Mouse (Mus musculus): ENCODE results near the gene Akt2. TPM values are rescaled to one million over a fixed set of nuclear protein-coding genes. Genes with fewer than 3 reads are reported as not detected.

Akt2 gene
- total RNA-seq, 2 experiments from 2014 or later = 25.1 to 59.9 TPM

DNA sequence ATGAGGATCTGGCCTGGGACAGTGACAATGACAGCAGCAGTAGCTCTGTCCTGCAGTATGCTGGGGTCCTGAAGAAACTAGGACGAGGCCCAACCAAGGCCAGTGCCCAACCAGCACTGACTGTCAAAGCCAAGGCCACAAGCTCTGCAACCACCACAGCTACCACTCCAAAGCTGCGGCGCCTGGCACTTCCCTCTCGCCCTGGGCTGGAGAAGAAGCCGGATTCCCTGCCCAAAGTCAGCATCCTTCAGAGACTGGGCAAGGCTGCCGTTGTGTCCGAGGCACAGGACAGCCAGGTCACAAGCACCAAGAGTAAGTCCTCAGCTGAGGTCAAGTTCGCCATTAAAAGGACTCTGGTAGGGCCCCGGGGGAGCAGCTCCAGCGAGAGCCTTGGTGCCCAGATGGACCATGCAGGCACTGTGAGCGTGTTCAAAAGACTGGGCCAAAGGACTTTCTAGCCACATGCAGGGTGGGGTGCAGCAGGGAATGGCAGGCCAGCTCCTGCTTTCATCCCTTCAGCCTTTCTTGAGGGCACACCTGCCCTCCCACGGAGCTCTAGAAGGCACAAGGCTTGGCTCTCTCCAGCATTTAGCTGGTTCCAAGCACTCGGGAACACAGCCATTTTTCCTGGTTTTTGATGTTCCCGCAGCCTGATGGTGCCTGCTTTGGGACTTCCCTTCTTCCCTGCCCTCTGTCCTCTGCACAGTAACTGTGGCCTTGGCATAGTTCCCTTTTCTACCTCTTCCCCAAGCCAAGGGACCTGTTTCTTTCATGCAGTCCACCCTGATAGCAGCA is 10.8 kb upstream of the Akt2 start:
- ATAC-seq (replicated peaks; ENCODE audit: low FRiP score, poor library complexity, severe bottlenecking) = no peak

GRCm38 (mm10) chr7:27586861-27587260 is 4.5 kb upstream of the Akt2 start:
- no peak for ATAC-seq (replicated peaks; ENCODE audit: low FRiP score, poor library complexity, severe bottlenecking)

DNA sequence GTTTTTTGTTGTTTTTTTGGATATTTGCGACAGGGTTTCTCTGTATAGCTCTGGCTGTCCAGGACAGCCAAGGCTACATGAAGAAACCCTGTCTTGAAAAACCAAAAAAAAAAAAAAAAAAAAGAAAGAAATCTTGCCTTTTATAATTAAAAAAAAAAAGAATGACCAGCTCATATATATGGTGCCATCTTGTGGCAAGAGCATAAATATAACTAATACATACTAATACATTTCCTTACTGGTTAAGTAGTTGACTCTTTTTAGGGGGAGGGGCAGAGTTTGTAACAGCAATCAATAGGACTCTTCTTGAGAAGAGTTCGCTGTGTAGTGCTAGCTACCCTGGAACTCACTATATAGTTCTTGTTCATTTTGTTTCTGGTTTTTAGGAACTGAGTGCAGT is 3.6 kb upstream of the Akt2 start:
- ATAC-seq (replicated peaks; ENCODE audit: low FRiP score, poor library complexity, severe bottlenecking) = no peak

GRCm38 (mm10) chr7:27590088-27590487 is 1.3 kb upstream of the Akt2 start:
- ATAC-seq (replicated peaks; ENCODE audit: low FRiP score, poor library complexity, severe bottlenecking) = no peak

GRCm38 (mm10) chr7:27590566-27591213 is 662 bp upstream of the Akt2 start:
- ATAC-seq (replicated peaks; ENCODE audit: low FRiP score, poor library complexity, severe bottlenecking) = no peak

- peak; percentile 52 for ATAC-seq (replicated peaks; ENCODE audit: low FRiP score, poor library complexity, severe bottlenecking)
Observed at GRCm38 (mm10) chr7:27592217-27592929, 1.0 kb downstream of the Akt2 start.

GRCm38 (mm10) chr7:27592934-27593645 is 1.7 kb downstream of the Akt2 start:
- ATAC-seq (replicated peaks; ENCODE audit: low FRiP score, poor library complexity, severe bottlenecking) = no peak

DNA sequence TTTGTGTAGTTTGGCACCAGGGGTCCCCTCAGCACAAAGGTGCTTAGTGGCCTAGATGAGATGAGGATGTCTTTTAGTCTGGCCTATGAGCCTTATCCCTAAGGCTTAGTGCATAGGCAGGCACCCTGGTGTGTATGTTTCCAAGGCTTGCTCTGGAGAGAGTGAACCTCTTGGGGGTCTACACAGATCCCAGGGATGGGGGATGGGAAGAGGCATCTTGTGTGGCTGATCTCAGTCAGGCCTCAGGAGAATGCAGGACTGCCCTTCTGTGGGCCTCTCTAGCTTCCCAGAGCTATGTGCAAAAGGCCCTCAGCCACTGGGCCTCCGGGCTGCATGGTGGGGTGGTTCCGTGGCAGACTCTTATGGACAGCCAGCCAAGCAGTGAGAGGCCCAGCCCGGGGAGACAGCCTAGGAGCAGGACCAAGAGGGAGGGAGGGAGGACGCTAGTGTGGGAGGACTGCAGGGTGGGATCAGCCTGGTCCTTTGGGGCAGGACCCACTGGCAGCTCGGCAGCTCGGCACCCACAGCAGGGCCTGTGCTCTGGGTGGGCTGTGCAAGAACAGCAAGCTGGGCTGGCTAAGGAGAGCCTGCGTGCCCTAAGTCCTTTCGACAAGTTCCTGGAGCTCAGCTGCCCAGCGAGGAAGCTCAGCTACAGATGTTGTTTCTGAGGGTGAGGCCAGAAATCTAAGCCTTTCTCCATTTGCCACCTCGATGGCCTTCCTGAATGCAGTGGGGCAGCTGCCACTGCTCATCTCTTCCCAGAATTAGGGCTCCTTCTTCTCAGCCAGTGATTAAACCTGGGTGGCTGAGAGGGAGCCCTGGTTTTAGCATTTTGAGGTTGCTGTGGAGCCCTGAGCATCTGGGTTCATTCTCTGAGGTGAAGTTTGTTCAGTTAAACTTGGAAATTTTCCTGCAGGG is 5.5 kb downstream of the Akt2 start:
- ATAC-seq (replicated peaks; ENCODE audit: low FRiP score, poor library complexity, severe bottlenecking) = no peak

DNA sequence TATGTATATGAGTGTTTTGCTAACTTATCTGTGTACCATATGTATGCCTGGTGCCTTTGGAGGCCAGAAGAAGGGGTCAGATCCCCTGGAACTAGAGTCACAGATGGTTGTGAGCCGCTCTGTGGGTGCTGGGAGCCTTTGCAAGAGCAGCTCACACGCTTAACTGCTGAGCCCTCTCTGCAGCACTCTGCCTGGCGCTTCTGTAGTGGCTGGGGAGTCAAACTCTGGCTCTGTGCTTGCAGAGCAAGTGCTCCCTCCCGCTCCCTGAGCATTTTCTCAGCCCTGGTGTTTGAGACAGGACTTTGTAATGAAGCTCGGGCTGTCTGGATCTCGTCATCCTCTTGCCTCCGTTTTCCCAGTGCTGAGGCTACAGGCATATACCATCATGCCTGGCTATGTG is 6.7 kb downstream of the Akt2 start:
- ATAC-seq (replicated peaks; ENCODE audit: low FRiP score, poor library complexity, severe bottlenecking) = no peak

- ATAC-seq (replicated peaks; ENCODE audit: low FRiP score, poor library complexity, severe bottlenecking) = no peak
Observed at GRCm38 (mm10) chr7:27601628-27602027, 10.3 kb downstream of the Akt2 start.

- ATAC-seq (replicated peaks; ENCODE audit: low FRiP score, poor library complexity, severe bottlenecking) = no peak
Observed at GRCm38 (mm10) chr7:27602161-27602560, 10.8 kb downstream of the Akt2 start.

DNA sequence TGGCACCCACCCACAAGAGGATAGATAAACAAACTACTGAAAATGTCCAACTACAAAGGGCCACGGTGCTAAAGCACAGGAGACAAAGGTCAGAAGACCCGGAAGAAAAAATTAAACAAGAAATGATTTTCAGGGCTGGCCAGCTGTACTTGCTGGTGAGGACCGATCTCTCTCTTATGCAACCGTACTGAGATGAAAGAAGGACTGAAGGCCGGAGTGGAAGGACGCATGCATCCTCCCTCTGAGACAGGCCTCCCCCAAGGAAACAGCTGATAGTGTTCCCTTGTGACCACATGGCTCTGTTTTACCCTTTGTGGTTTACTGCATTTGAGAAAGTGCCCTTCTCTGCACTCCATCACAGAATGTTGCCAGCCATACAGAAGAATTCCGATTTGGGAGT is 11.5 kb downstream of the Akt2 start:
- no peak for ATAC-seq (replicated peaks; ENCODE audit: low FRiP score, poor library complexity, severe bottlenecking)

DNA sequence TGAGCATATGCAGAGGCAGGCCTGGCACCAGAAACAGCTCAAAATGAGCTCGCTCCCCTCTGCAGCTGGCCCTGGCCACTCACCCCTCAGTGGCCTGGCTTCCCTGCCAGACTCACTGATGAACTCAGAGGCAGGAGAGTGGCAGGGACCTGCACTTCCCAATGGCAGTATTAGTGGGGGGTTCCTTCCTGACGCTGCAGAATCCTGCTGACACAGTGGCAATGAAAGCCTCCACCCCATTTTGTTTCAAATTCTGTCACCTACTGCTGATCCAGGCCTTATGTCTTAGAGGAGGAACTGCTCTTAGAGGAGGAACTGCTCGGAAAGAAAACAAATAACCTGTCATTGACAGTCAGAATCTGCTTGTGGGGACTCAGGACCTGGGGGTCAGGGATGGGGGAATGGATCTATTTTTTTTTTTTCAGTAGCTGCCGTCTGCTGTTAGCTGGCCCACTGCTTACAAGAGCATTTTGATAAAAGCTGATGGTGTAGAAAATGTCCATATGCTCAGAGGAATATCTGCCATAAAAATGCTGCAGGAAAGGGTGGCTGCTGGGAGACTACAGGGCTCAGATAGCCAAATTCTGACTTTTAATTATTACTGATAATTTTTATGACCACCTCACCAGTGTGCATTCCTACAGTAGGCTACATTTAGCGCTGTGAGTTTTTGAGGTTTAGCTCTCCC is 13.5 kb downstream of the Akt2 start:
- ATAC-seq (replicated peaks; ENCODE audit: low FRiP score, poor library complexity, severe bottlenecking) = no peak

DNA sequence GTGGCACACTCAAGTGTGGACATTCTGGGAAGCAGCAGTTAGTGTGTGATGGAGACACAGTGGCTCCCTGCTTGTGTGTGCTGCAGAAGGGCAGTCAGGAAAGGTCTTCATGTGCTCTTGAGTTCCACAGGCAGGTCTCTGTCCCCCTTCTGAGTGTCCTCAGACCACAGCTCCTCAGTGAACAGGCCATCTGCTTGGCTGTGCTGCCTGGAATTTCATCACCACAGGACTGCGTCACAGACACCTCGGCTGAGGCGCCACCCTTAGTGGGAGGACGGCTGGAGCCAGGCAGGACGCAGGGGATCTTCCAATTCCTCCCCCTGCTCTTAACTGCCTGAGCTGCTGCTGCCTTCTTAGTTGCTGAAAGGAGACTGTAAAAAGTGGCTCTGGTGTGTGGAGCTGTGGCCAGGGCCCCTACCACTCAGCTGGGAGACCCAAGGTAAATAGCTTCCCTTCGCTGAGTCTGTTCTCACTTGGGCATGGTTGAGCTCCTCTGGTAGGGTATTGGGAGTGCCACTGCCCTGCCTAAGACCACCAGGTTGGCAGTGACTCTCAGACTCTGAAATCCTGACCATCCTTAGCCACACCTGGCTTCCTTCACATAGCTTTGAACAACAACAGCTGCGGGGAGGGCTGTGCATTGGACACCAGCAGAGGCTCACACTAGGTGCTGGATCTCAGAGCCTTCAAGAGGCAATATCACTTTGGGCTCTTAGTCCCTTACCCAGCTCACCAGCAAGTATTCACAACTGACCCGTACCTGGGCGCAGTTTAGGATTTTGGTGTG is 14.3 kb downstream of the Akt2 start:
- no peak for ATAC-seq (replicated peaks; ENCODE audit: low FRiP score, poor library complexity, severe bottlenecking)

- ATAC-seq (replicated peaks; ENCODE audit: low FRiP score, poor library complexity, severe bottlenecking) = no peak
Observed at GRCm38 (mm10) chr7:27606481-27607254, 15.3 kb downstream of the Akt2 start.

GRCm38 (mm10) chr7:27607580-27607979 is 16.2 kb downstream of the Akt2 start:
- no peak for ATAC-seq (replicated peaks; ENCODE audit: low FRiP score, poor library complexity, severe bottlenecking)

GRCm38 (mm10) chr7:27608130-27608529 is 16.8 kb downstream of the Akt2 start:
- no peak for ATAC-seq (replicated peaks; ENCODE audit: low FRiP score, poor library complexity, severe bottlenecking)
